Mouse (Mus musculus): ENCODE data around the gene Smo. TPM values are rescaled to one million over a fixed set of nuclear protein-coding genes. Genes with fewer than 3 reads are reported as not detected.

Gene Smo
- polyA plus RNA-seq (2014; fragmentation: Nextera tagmentation; extraction: Ambion mirVana): 9.7 and 10.4 TPM in 2 replicates

DNA sequence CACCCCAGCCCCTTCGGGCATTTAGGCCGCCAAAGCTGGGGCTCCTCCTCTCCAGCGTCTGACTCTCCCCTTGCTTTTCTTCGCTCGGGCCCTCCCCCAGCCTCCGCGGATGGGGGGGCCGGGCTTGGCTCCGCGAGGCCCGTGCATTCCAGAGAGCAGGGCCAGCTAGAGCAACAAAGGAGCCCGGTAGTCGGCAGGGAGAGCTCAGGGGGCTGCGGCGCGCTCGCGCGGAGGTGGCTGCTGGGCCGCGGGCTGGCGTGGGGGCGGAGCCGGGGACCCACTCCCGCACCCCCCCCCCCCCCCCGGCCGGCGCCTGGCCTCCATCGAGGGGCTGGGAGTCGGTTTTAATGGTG lies at the start of gene Smo:
TSS of gene Smo (plus strand) at position 168 of the 353 bp plus-strand sequence.
- H3K27ac ChIP-seq (ENCODE audit: low read depth, low read length): peak within 1 kb of the TSS; percentile 89
- peak within 1 kb of the TSS; percentile 80 for H3K4me2 ChIP-seq (ENCODE audit: low read length)
- peak within 1 kb of the TSS; percentile 83 for H3K4me3 ChIP-seq (ENCODE audit: low read depth, low read length)
- no peaks in the 10 kb centered on the region for H3K27me3 ChIP-seq (replicated peaks; ENCODE audit: control insufficient read depth, insufficient read depth, low read length)
- peaks cover 2% of the 10 kb centered on the region; the same call in 1 of the 2 replicates for H3K36me3 ChIP-seq (ENCODE audit: control insufficient read depth, insufficient read depth, low read length)
- peak within 1 kb of the TSS; percentile 94 for H3K9ac ChIP-seq (ENCODE audit: low read length)
- no peaks in the 10 kb centered on the region for H3K9me3 ChIP-seq (replicated peaks; ENCODE audit: control insufficient read depth, low read length)
- H3K4me1 ChIP-seq (ENCODE audit: control insufficient read depth, insufficient read depth, low read length): no peaks in the 10 kb centered on the region
- under 1% methylated on average over 20 of the region's 30 CpGs for WGBS
- ATAC-seq (peak; percentile 97), DNase-seq (ENCODE audit: low spot score) (peak; percentile 90)

DNA sequence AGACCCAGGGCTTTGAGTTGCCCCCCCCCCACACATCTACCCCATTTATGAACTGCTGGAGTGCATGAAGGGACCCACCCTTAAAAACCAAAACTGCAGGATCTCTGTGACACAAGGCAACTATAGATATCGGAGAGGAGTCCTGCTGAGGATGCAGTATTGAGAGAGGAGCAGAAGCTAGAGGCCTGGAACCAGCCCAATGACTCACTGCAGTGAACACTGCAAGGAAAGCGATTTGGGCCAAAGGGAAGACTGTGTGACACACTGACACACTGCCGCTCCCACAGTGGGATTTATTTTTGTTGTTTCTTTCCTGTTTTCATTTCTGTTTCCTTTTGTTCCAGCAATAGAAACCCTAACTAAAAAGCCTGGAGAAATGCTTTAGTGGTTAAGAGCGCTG lies 49.4 kb upstream of the Smo start:
- ATAC-seq (no peak), DNase-seq (ENCODE audit: low spot score) (no peak)
- H3K4me1 ChIP-seq (ENCODE audit: control insufficient read depth, insufficient read depth, low read length): no peaks in the 10 kb centered on the region

DNA sequence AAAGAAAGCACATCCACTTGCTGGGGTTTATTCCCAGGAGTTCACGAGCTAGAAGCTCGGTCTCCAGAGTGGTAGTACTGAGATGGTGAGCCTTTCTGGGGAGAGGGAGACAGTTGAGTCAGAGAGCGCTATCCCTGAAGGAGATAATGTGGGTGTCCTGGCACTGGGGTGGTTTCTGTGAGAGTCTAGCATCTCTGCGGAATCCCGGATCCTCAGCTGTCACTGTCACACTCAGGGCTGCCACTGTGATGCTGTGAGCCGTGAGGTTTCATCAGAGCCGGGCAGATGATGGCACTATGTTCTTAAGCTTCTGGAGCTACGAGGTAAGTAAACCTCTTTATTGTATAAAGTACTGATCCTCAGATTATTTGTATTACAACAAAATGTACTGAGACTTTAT lies 45.8 kb upstream of the Smo start:
- Histone ChIP-seq H3K9ac (ENCODE audit: low read length) (no peak overlapping the region), H3K9me3 (replicated peaks; ENCODE audit: control insufficient read depth, low read length) (no peaks in the 10 kb centered on the region), H3K4me1 (ENCODE audit: control insufficient read depth, insufficient read depth, low read length) (0 out of 2 replicates have a peak, but pooled peaks cover under 1% of the 10 kb centered on the region), H3K4me3 (ENCODE audit: low read depth, low read length) (no peak overlapping the region), H3K27ac (ENCODE audit: low read depth, low read length) (no peak overlapping the region), H3K36me3 (ENCODE audit: control insufficient read depth, insufficient read depth, low read length) (no peaks in the 10 kb centered on the region), H3K4me2 (ENCODE audit: low read length) (no peak overlapping the region), H3K27me3 (replicated peaks; ENCODE audit: control insufficient read depth, insufficient read depth, low read length) (no peaks in the 10 kb centered on the region; the same call in 1 of the 2 replicates)
- WGBS: 75% methylated on average over 8 of the region's 8 CpGs
- ATAC-seq (no peak), DNase-seq (ENCODE audit: low spot score) (no peak)

More for the DNA sequence above, 49.4 kb upstream of the Smo start:
- no peak overlapping the region for H3K9ac ChIP-seq (ENCODE audit: low read length)
- H3K36me3 ChIP-seq (ENCODE audit: control insufficient read depth, insufficient read depth, low read length): no peaks in the 10 kb centered on the region
- no peaks in the 10 kb centered on the region for H3K27me3 ChIP-seq (replicated peaks; ENCODE audit: control insufficient read depth, insufficient read depth, low read length)
- H3K27ac ChIP-seq (ENCODE audit: low read depth, low read length): no peak overlapping the region
- no peak overlapping the region for H3K4me3 ChIP-seq (ENCODE audit: low read depth, low read length)
- H3K4me2 ChIP-seq (ENCODE audit: low read length): no peak overlapping the region
- no peaks in the 10 kb centered on the region for H3K9me3 ChIP-seq (replicated peaks; ENCODE audit: control insufficient read depth, low read length)
- WGBS: 84% methylated on average over 4 of the region's 4 CpGs

DNA sequence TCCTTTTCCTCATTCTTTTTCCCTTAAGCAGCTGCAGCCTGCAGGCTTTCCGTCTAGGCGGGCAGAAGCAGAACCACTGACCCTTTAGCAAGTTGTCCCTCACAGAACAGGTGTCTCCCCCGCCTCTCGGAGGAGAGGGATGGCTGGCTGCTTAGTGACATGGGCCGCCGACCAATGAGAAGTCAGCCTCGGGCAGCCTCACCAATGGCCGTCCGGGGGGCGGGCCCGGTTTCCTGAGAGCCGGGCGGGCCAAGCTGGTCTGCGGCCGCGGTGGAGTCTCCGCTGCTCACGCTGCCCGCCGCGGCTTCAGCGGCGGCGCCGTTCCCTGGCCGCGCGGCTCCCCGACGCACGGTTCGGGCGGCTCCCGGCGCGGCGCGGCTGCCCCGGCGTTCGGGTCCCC lies 41.4 kb upstream of the Smo start, which contains the start of gene Tspan33:
TSS of gene Tspan33 (plus strand) at position 270 of the 400 bp plus-strand sequence.
- peak; percentile 100 for ATAC-seq

DNA sequence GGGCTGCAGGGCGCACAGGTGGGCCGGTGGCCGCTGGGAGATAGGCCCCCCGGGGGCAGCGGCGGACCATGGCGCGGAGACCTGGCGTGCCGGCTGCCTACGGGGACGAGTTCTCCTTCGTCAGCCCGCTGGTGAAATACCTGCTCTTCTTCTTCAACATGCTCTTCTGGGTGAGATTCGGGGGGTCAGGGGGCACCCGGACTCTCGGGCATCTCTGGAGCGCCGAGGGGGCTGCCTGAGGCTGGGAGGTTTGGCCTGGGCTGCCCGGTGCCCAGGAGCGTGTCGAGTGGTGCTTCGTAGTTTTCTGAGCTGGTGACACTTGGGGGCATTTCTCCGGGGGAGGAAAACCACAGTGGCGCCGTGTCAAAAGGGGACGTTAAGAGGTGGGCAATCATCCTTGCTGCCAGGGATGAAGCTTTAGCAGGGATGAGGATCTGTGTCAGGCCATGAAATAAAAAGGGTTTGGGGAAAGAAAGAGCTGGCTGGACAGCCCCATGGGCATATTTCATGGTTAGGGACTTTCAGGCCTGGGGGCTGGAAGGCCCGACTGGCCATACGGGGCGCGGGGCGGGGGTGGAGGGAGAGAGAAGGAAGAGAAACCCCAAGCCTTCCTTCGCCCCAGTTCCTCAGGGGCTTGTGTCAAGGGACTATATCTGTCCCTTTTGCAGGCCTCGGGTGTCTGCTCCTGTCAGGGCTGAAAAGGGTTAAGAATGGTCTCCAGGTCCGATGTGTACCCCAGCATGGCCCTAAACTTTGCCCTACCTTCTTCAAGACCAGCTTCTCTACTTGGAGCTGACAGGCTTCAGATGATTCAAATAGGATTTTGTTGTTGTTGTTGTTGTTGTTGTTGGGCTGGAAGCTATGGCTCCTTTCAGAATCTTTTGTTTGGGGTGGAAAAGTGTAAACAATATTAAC lies 40.7 kb upstream of the Smo start:
- Histone ChIP-seq H3K9me3 (replicated peaks; ENCODE audit: control insufficient read depth, low read length) (no peaks in the 10 kb centered on the region), H3K4me3 (ENCODE audit: low read depth, low read length) (peak overlapping the region; percentile 75), H3K27ac (ENCODE audit: low read depth, low read length) (no peak overlapping the region), H3K4me2 (ENCODE audit: low read length) (peak overlapping the region; percentile 98), H3K9ac (ENCODE audit: low read length) (peak overlapping the region; percentile 79), H3K4me1 (ENCODE audit: control insufficient read depth, insufficient read depth, low read length) (peaks cover 5% of the 10 kb centered on the region; the same call in 1 of the 2 replicates), H3K36me3 (ENCODE audit: control insufficient read depth, insufficient read depth, low read length) (no peaks in the 10 kb centered on the region), H3K27me3 (replicated peaks; ENCODE audit: control insufficient read depth, insufficient read depth, low read length) (no peaks in the 10 kb centered on the region; the same call in 1 of the 2 replicates)
- ATAC-seq: peak; percentile 45
- WGBS: 1% methylated on average over 34 of the region's 35 CpGs
- no peak for DNase-seq (ENCODE audit: low spot score)

More for the DNA sequence above, 41.4 kb upstream of the Smo start, which contains the start of gene Tspan33:
- peak; percentile 95 for DNase-seq (ENCODE audit: low spot score)
- Histone ChIP-seq H3K27ac (ENCODE audit: low read depth, low read length) (no peak within 1 kb of the TSS), H3K9ac (ENCODE audit: low read length) (peak within 1 kb of the TSS; percentile 79), H3K36me3 (ENCODE audit: control insufficient read depth, insufficient read depth, low read length) (no peaks in the 10 kb centered on the region), H3K4me2 (ENCODE audit: low read length) (peak within 1 kb of the TSS; percentile 98), H3K4me1 (ENCODE audit: control insufficient read depth, insufficient read depth, low read length) (peaks cover 5% of the 10 kb centered on the region; the same call in 1 of the 2 replicates), H3K9me3 (replicated peaks; ENCODE audit: control insufficient read depth, low read length) (no peaks in the 10 kb centered on the region), H3K27me3 (replicated peaks; ENCODE audit: control insufficient read depth, insufficient read depth, low read length) (no peaks in the 10 kb centered on the region; the same call in 1 of the 2 replicates), H3K4me3 (ENCODE audit: low read depth, low read length) (peak within 1 kb of the TSS; percentile 75)
- WGBS: under 1% methylated on average over 41 of the region's 41 CpGs

DNA sequence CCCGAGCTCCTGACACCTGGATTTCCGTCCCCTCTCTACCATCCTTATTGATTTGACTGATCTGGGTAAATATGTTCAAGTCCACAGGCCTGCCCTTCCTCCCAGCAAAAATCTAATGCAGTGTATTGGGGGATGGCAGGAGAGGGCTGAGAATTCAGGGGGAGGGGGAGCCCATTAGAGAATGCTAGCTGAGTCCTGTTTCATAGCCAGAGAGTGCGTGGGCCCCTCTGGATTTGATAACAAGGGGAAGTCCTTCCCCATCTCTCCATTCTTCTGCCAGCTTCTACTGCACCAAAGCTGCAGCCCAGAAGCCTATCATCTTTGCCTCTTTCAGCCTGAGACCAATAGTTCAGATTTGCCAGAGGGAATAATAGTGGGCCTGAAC lies 40.0 kb upstream of the Smo start:
- Histone ChIP-seq H3K9me3 (replicated peaks; ENCODE audit: control insufficient read depth, low read length) (no peaks in the 10 kb centered on the region), H3K4me1 (ENCODE audit: control insufficient read depth, insufficient read depth, low read length) (peaks cover 5% of the 10 kb centered on the region; the same call in 1 of the 2 replicates), H3K9ac (ENCODE audit: low read length) (no peak overlapping the region), H3K4me3 (ENCODE audit: low read depth, low read length) (no peak overlapping the region), H3K27ac (ENCODE audit: low read depth, low read length) (no peak overlapping the region), H3K4me2 (ENCODE audit: low read length) (no peak overlapping the region), H3K36me3 (ENCODE audit: control insufficient read depth, insufficient read depth, low read length) (no peaks in the 10 kb centered on the region), H3K27me3 (replicated peaks; ENCODE audit: control insufficient read depth, insufficient read depth, low read length) (no peaks in the 10 kb centered on the region; the same call in 1 of the 2 replicates)
- ATAC-seq: no peak
- 34% methylated on average over 3 of the region's 3 CpGs for WGBS
- DNase-seq (ENCODE audit: low spot score): no peak

- Histone ChIP-seq H3K4me1 (ENCODE audit: control insufficient read depth, insufficient read depth, low read length) (peaks cover 5% of the 10 kb centered on the region; the same call in 1 of the 2 replicates), H3K36me3 (ENCODE audit: control insufficient read depth, insufficient read depth, low read length) (no peaks in the 10 kb centered on the region), H3K9ac (ENCODE audit: low read length) (no peak overlapping the region), H3K4me3 (ENCODE audit: low read depth, low read length) (no peak overlapping the region), H3K4me2 (ENCODE audit: low read length) (no peak overlapping the region), H3K27me3 (replicated peaks; ENCODE audit: control insufficient read depth, insufficient read depth, low read length) (no peaks in the 10 kb centered on the region; the same call in 1 of the 2 replicates), H3K9me3 (replicated peaks; ENCODE audit: control insufficient read depth, low read length) (no peaks in the 10 kb centered on the region), H3K27ac (ENCODE audit: low read depth, low read length) (no peak overlapping the region)
- DNase-seq (ENCODE audit: low spot score) (no peak), ATAC-seq (no peak)
- 62% methylated on average over 7 of the region's 7 CpGs for WGBS
Measured at GRCm38 (mm10) chr6:29695975-29696374, 39.3 kb upstream of the Smo start.

- ATAC-seq: no peak
- no peak overlapping the region for H3K9ac ChIP-seq (ENCODE audit: low read length)
Measured at GRCm38 (mm10) chr6:29697139-29697538, 38.2 kb upstream of the Smo start.

GRCm38 (mm10) chr6:29697548-29697947 lies 37.8 kb upstream of the Smo start:
- H3K9me3 ChIP-seq (replicated peaks; ENCODE audit: control insufficient read depth, low read length): no peaks in the 10 kb centered on the region
- H3K36me3 ChIP-seq (ENCODE audit: control insufficient read depth, insufficient read depth, low read length): no peaks in the 10 kb centered on the region
- H3K27me3 ChIP-seq (replicated peaks; ENCODE audit: control insufficient read depth, insufficient read depth, low read length): no peaks in the 10 kb centered on the region
- H3K4me3 ChIP-seq (ENCODE audit: low read depth, low read length): no peak overlapping the region
- no peak overlapping the region for H3K27ac ChIP-seq (ENCODE audit: low read depth, low read length)
- peaks cover 5% of the 10 kb centered on the region; the same call in 1 of the 2 replicates for H3K4me1 ChIP-seq (ENCODE audit: control insufficient read depth, insufficient read depth, low read length)
- WGBS: 32% methylated on average over 3 of the region's 3 CpGs
- DNase-seq (ENCODE audit: low spot score) (no peak), ATAC-seq (no peak)
- H3K4me2 ChIP-seq (ENCODE audit: low read length): no peak overlapping the region
- H3K9ac ChIP-seq (ENCODE audit: low read length): no peak overlapping the region

More at GRCm38 (mm10) chr6:29697139-29697538, 38.2 kb upstream of the Smo start:
- Histone ChIP-seq H3K27ac (ENCODE audit: low read depth, low read length) (no peak overlapping the region), H3K36me3 (ENCODE audit: control insufficient read depth, insufficient read depth, low read length) (no peaks in the 10 kb centered on the region), H3K27me3 (replicated peaks; ENCODE audit: control insufficient read depth, insufficient read depth, low read length) (no peaks in the 10 kb centered on the region), H3K4me1 (ENCODE audit: control insufficient read depth, insufficient read depth, low read length) (peaks cover 5% of the 10 kb centered on the region; the same call in 1 of the 2 replicates), H3K9me3 (replicated peaks; ENCODE audit: control insufficient read depth, low read length) (no peaks in the 10 kb centered on the region), H3K4me3 (ENCODE audit: low read depth, low read length) (no peak overlapping the region), H3K4me2 (ENCODE audit: low read length) (no peak overlapping the region)
- DNase-seq (ENCODE audit: low spot score): no peak
